Mouse (Mus musculus): ENCODE results near the gene Kctd7. TPM values are rescaled to one million over a fixed set of nuclear protein-coding genes. Genes with fewer than 3 reads are reported as not detected.

The Kctd7 gene
- total RNA-seq, 2 experiments from 2014 or later = 1.0 to 2.2 TPM

GRCm38 (mm10) chr5:130190909-130191308 is 46.2 kb downstream of the Kctd7 start:
- no peak for ATAC-seq (ENCODE audit: poor library complexity, severe bottlenecking)

GRCm38 (mm10) chr5:130191865-130192264 is 47.2 kb downstream of the Kctd7 start:
- no peak for ATAC-seq (ENCODE audit: poor library complexity, severe bottlenecking)

GRCm38 (mm10) chr5:130192356-130192944 is 47.8 kb downstream of the Kctd7 start:
- ATAC-seq (ENCODE audit: poor library complexity, severe bottlenecking) = no peak

GRCm38 (mm10) chr5:130193760-130194159 is 49.1 kb downstream of the Kctd7 start:
- ATAC-seq (ENCODE audit: poor library complexity, severe bottlenecking) = no peak

- no peak for ATAC-seq (ENCODE audit: poor library complexity, severe bottlenecking)
Measured at GRCm38 (mm10) chr5:130196307-130196706, 51.6 kb downstream of the Kctd7 start.

- ATAC-seq (ENCODE audit: poor library complexity, severe bottlenecking) = no peak
Measured at GRCm38 (mm10) chr5:130197454-130197853, 52.8 kb downstream of the Kctd7 start.

GRCm38 (mm10) chr5:130197981-130198380 is 53.3 kb downstream of the Kctd7 start:
- ATAC-seq (ENCODE audit: poor library complexity, severe bottlenecking) = no peak

- no peak for ATAC-seq (ENCODE audit: poor library complexity, severe bottlenecking)
Measured at GRCm38 (mm10) chr5:130200233-130201029, 55.8 kb downstream of the Kctd7 start.

- peak; percentile 14; the same call in 1 of the 2 replicates for ATAC-seq (ENCODE audit: poor library complexity, severe bottlenecking)
Measured at GRCm38 (mm10) chr5:130203948-130204347, 59.3 kb downstream of the Kctd7 start.

- ATAC-seq (ENCODE audit: poor library complexity, severe bottlenecking) = peak; percentile 59
Measured at GRCm38 (mm10) chr5:130204560-130204959, 59.9 kb downstream of the Kctd7 start.

Other genes with a start within 250 kb of the Kctd7 start
- gene Zbed5, start 249.1 kb upstream of the Kctd7 start, total RNA-seq (2015) = 0.07 TPM in 1 of 2 replicates, not detected in the other
- not detected in 2 replicates for gene Zbed5, start 249.1 kb upstream of the Kctd7 start, total RNA-seq (2017)
- not detected in 2 replicates for gene Phkg1, start 246.3 kb upstream of the Kctd7 start, total RNA-seq (2015)
- 0.41 TPM in 1 of 2 replicates, not detected in the other for gene Phkg1, start 246.3 kb upstream of the Kctd7 start, total RNA-seq (2017)
- gene Nupr1l, start 236.3 kb upstream of the Kctd7 start, total RNA-seq (2015) = 0.71 and 2.9 TPM in 2 replicates
- gene Nupr1l, start 236.3 kb upstream of the Kctd7 start, total RNA-seq (2017) = 0.66 and 2.1 TPM in 2 replicates
- gene Vkorc1l1, start 202.9 kb upstream of the Kctd7 start, total RNA-seq (2015) = 34.7 and 39.4 TPM in 2 replicates
- 17.9 and 18.6 TPM in 2 replicates for gene Vkorc1l1, start 202.9 kb upstream of the Kctd7 start, total RNA-seq (2017)
- gene Gusb, start 141.8 kb upstream of the Kctd7 start, total RNA-seq (2015) = 101 and 111 TPM in 2 replicates
- 63.9 and 70.8 TPM in 2 replicates for gene Gusb, start 141.8 kb upstream of the Kctd7 start, total RNA-seq (2017)
- 20.2 and 29.5 TPM in 2 replicates for gene Asl, start 115.6 kb upstream of the Kctd7 start, total RNA-seq (2015)
- gene Asl, start 115.6 kb upstream of the Kctd7 start, total RNA-seq (2017) = 21.3 and 25.7 TPM in 2 replicates
- gene Crcp, start 115.6 kb upstream of the Kctd7 start, total RNA-seq (2015) = 49.4 and 54.0 TPM in 2 replicates
- 48.3 and 53.8 TPM in 2 replicates for gene Crcp, start 115.6 kb upstream of the Kctd7 start, total RNA-seq (2017)
- 14.9 and 18.5 TPM in 2 replicates for gene Tpst1, start 71.5 kb upstream of the Kctd7 start, total RNA-seq (2015)
- gene Tpst1, start 71.5 kb upstream of the Kctd7 start, total RNA-seq (2017) = 8.2 and 12.4 TPM in 2 replicates
- gene Rabgef1, start 26.9 kb downstream of the Kctd7 start, total RNA-seq (2015) = 16.8 and 19.0 TPM in 2 replicates
- 19.9 and 22.2 TPM in 2 replicates for gene Rabgef1, start 26.9 kb downstream of the Kctd7 start, total RNA-seq (2017)
- 33.7 and 36.5 TPM in 2 replicates for gene Tmem248, start 72.2 kb downstream of the Kctd7 start, total RNA-seq (2015)
- 35.1 and 38.1 TPM in 2 replicates for gene Tmem248, start 72.2 kb downstream of the Kctd7 start, total RNA-seq (2017)
- 31.0 and 35.4 TPM in 2 replicates for gene Sbds, start 110.7 kb downstream of the Kctd7 start, total RNA-seq (2015)
- 58.1 and 62.2 TPM in 2 replicates for gene Sbds, start 110.7 kb downstream of the Kctd7 start, total RNA-seq (2017)
- gene Tyw1, start 110.8 kb downstream of the Kctd7 start, total RNA-seq (2015) = 10.1 and 11.1 TPM in 2 replicates
- gene Tyw1, start 110.8 kb downstream of the Kctd7 start, total RNA-seq (2017) = 24.0 and 24.4 TPM in 2 replicates
- gene Caln1, start 224.6 kb downstream of the Kctd7 start, total RNA-seq (2015) = not detected in 2 replicates
- gene Caln1, start 224.6 kb downstream of the Kctd7 start, total RNA-seq (2017) = not detected in 2 replicates
- not detected in 2 replicates for gene A330070K13Rik, start 239.8 kb downstream of the Kctd7 start, total RNA-seq (2015)
- not detected in 2 replicates for gene A330070K13Rik, start 239.8 kb downstream of the Kctd7 start, total RNA-seq (2017)